Mouse (Mus musculus) cortical plate, adult 2 months (tissue): ENCODE results near the gene Olfr460. TPM values are rescaled to one million over a fixed set of nuclear protein-coding genes. Genes with fewer than 3 reads are reported as not detected.
A peak's percentile ranks its signal among the peaks of the same experiment; 100 is the strongest.

Experiments
- H3K27ac ChIP-seq: fragments of 200-500 bp; 2 replicates; pipeline ENCODE4 v1.5.1; 2012; ENCODE audit warnings: low read length, control low read depth, inconsistent platforms; ENCODE audit not compliant: insufficient read depth
- H3K4me1 ChIP-seq: fragments of 200-500 bp; 2 replicates; pipeline ENCODE4 v1.6.1; 2011; ENCODE audit warnings: low read length; ENCODE audit not compliant: control insufficient read depth, insufficient read depth
- H3K4me3 ChIP-seq: fragments of 200-500 bp; 2 replicates; pipeline ENCODE4 v1.5.1; 2011; ENCODE audit warnings: mild to moderate bottlenecking, low read length, control low read depth; ENCODE audit not compliant: insufficient read depth
- CTCF ChIP-seq: fragments of 200-500 bp; IDR thresholded peaks from 2 replicates; pipeline ENCODE4 v1.5.1; 2011; ENCODE audit warnings: mild to moderate bottlenecking, control low read depth, low read length; ENCODE audit not compliant: insufficient read depth; ENCODE audit errors: extremely low read depth
- POLR2A ChIP-seq: fragments of 200-500 bp; IDR thresholded peaks from 2 replicates; pipeline ENCODE4 v1.6.1; 2011; ENCODE audit warnings: mild to moderate bottlenecking, low read length, control low read depth; ENCODE audit not compliant: insufficient read depth; ENCODE audit errors: extremely low read depth
- polyA plus RNA-seq: library from polyadenylated mRNA; depleted of rRNA; stranded (reverse); fragments of >200 nt; gene quantifications from 2 replicates; pipeline ENCODE4 v1.2.3, GENCODE M21; 2012; rRNA removed

Gene Olfr460
- polyA plus RNA-seq, 1 experiment: 0.17 TPM

DNA sequence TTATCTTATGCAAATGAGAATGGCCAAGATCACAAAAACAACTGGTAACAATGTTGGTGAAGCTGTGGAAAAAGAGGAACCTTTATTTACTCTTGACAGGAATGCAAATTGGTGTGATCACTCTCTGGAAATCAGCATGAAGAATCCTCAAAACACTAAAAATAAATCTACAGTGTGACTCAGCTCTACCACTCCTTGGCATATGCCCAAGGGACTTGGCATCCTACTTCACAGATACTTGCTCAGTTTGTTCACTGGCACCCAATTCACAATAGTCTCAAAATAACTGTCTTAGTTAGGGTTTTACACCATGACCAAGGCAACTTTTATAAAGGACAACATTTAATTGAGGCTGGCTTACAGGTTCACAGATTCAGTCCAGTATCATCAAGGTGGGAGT is 38.1 kb downstream of the Olfr460 start:
- no peak for TF ChIP-seq CTCF
- TF ChIP-seq POLR2A: no peak
- Histone ChIP-seq H3K4me3 (no peak overlapping the region), H3K27ac (no peak overlapping the region), H3K4me1 (no peaks in the 10 kb centered on the region; the same call in 1 of the 2 replicates)

GRCm38 (mm10) chr6:40610244-40610643 is 41.0 kb downstream of the Olfr460 start:
- no peak overlapping the region for H3K4me3 ChIP-seq
- H3K27ac ChIP-seq: no peak overlapping the region
- TF ChIP-seq POLR2A (no peak), CTCF (no peak)

GRCm38 (mm10) chr6:40613260-40613852 is 44.1 kb downstream of the Olfr460 start, which contains the start of gene Tas2r138:
Gene Tas2r138 (minus strand): TSS chr6:40613310.
- no peak within 1 kb of the TSS for H3K4me3 ChIP-seq
- H3K4me1 ChIP-seq: no peaks in the 10 kb centered on the region; the same call in 1 of the 2 replicates
- no peak for TF ChIP-seq POLR2A
- no peak for TF ChIP-seq CTCF
- H3K27ac ChIP-seq: no peak within 1 kb of the TSS

More at GRCm38 (mm10) chr6:40610244-40610643, 41.0 kb downstream of the Olfr460 start:
- no peaks in the 10 kb centered on the region; the same call in 1 of the 2 replicates for H3K4me1 ChIP-seq

- TF ChIP-seq CTCF (peak; percentile 78), POLR2A (no peak)
Observed at GRCm38 (mm10) chr6:40617965-40618364, 48.7 kb downstream of the Olfr460 start.

More at GRCm38 (mm10) chr6:40617965-40618364, 48.7 kb downstream of the Olfr460 start:
- H3K27ac ChIP-seq: no peak overlapping the region
- H3K4me1 ChIP-seq: no peaks in the 10 kb centered on the region
- no peak overlapping the region for H3K4me3 ChIP-seq

Other genes with a start within 250 kb of the Olfr460 start
- 38.1 and 40.8 TPM in 2 replicates for gene Agk, start 244.3 kb upstream of the Olfr460 start, polyA plus RNA-seq
- 34.9 and 36.6 TPM in 2 replicates for gene E330009J07Rik, start 133.4 kb upstream of the Olfr460 start, polyA plus RNA-seq
- gene Wee2, start 130.4 kb upstream of the Olfr460 start, polyA plus RNA-seq: 0.11 and 0.17 TPM in 2 replicates
- gene Ssbp1, start 98.1 kb upstream of the Olfr460 start, polyA plus RNA-seq: 40.4 and 41.9 TPM in 2 replicates
- 0.19 TPM in 1 of 2 replicates, not detected in the other for gene Tas2r137, start 78.3 kb upstream of the Olfr460 start, polyA plus RNA-seq
- gene Tas2r108, start 76.0 kb upstream of the Olfr460 start, polyA plus RNA-seq: 0.36 TPM in 1 of 2 replicates, not detected in the other
- not detected in 2 replicates for gene Prss37, start 50.0 kb upstream of the Olfr460 start, polyA plus RNA-seq
- not detected in 2 replicates for gene Olfr461, start 14.4 kb upstream of the Olfr460 start, polyA plus RNA-seq
- gene Clec5a, start 16.3 kb downstream of the Olfr460 start, polyA plus RNA-seq: 3.0 and 3.9 TPM in 2 replicates
- gene Tas2r138, start 43.8 kb downstream of the Olfr460 start, polyA plus RNA-seq: not detected in 2 replicates
- gene Mgam, start 59.3 kb downstream of the Olfr460 start, polyA plus RNA-seq: 0.06 TPM in 1 of 2 replicates, not detected in the other